Mouse (Mus musculus) embryonic stem cell, embryonic (primary cell): ENCODE measurements around the gene Myo18a.

ENCODE experiments used
- CTCF ChIA-PET, 4 experiments: fragments of 300-600 bp in 2 of 4; fragments of 350-600 bp in 2 of 4; sonication (Branson Sonifier 250); formaldehyde crosslinking; loops; one replicate each; lab custom pipeline; 2022; ENCODE audit warnings: inconsistent platforms in 2 of 4; lab: Charles Lee
- POLR2A ChIA-PET, 4 experiments: fragments of 300-600 bp in 2 of 4; fragments of 350-600 bp in 2 of 4; sonication (Branson Sonifier 250); formaldehyde crosslinking; loops; one replicate each; lab custom pipeline; 2022; ENCODE audit warnings: antibody characterized with exemption in 4 of 4, inconsistent platforms in 1 of 4; lab: Charles Lee

The Myo18a gene

GRCm38 (mm10) chr11:77852941-77853668, 90.1 kb downstream of the Myo18a start:
- POLR2A ChIA-PET, result interaction anchor here in 2 of 4 experiments (0.8 to 2.0 kb wide), 10 partner anchors 7 to 227 kb away, joined by 3 to 6 read pairs (median 4); partner anchors contain the start of gene Eral1 (in 1 of the 2)
- CTCF ChIA-PET, result interaction anchor here (0.6 to 3.0 kb wide), 10 partner anchors 26 to 129 kb away, joined by 3 to 6 read pairs (median 4); partner anchors contain the start of gene Phf12 (in 1 of the 4)

- ChIA-PET POLR2A (interaction anchor here in 1 of 4 experiments (0.8 to 1.7 kb wide), 4 partner anchors 9 to 31 kb away, joined by 3 to 5 read pairs (median 3); no protein-coding TSS in a partner anchor), CTCF (interaction anchor here in 2 of 4 experiments (0.7 to 1.9 kb wide), 5 partner anchors 16 to 114 kb away, joined by 3 to 8 read pairs (median 4); no protein-coding TSS in a partner anchor)
These were observed 91.6 kb downstream of the Myo18a start for GRCm38 (mm10) chr11:77854641-77855040.

GRCm38 (mm10) chr11:77855396-77855795, 92.3 kb downstream of the Myo18a start:
- CTCF ChIA-PET, result interaction anchor here in 3 of 4 experiments (0.6 to 2.1 kb wide), 6 partner anchors 17 to 112 kb away, joined by 3 to 8 read pairs (median 4); no protein-coding TSS in a partner anchor
- POLR2A ChIA-PET, result interaction anchor here in 1 of 4 experiments (0.8 to 1.2 kb wide), 3 partner anchors 10 to 129 kb away, joined by 3 read pairs; no protein-coding TSS in a partner anchor

- POLR2A ChIA-PET, result interaction anchor here in 1 of 4 experiments (1.8 to 1.9 kb wide), 2 partner anchors 15 to 60 kb away, joined by 4 to 8 read pairs; no protein-coding TSS in a partner anchor
- CTCF ChIA-PET, result interaction anchor here in 1 of 4 experiments (2.1 kb wide), 1 partner anchor 110 kb away, joined by 5 read pairs; no protein-coding TSS in a partner anchor
These were observed 94.0 kb downstream of the Myo18a start for GRCm38 (mm10) chr11:77857089-77857488.

GRCm38 (mm10) chr11:77858589-77858988, 95.5 kb downstream of the Myo18a start:
- ChIA-PET CTCF (interaction anchor here (0.5 to 2.5 kb wide), 14 partner anchors 14 to 851 kb away, joined by 3 to 10 read pairs (median 4); partner anchors contain the start of gene Pipox (in 1 of the 4)), POLR2A (interaction anchor here (0.7 to 2.9 kb wide), 18 partner anchors 8 to 161 kb away, joined by 4 to 19 read pairs (median 8); partner anchors contain the start of genes Pipox (in 2 of the 4) and Sez6 (in 1 of the 4))

- CTCF ChIA-PET, result interaction anchor here in 3 of 4 experiments (0.6 to 2.5 kb wide), 14 partner anchors 16 to 117 kb away, joined by 3 to 10 read pairs (median 3); partner anchors contain the start of gene Pipox (in 1 of the 3)
- POLR2A ChIA-PET, result interaction anchor here in 2 of 4 experiments (0.7 to 3.5 kb wide), 24 partner anchors 8 to 323 kb away, joined by 3 to 24 read pairs (median 4); partner anchors contain the start of genes Pipox (in 2 of the 2) and Rpl23a (in 1 of the 2)
These were observed 97.9 kb downstream of the Myo18a start for GRCm38 (mm10) chr11:77860947-77861346.

- POLR2A ChIA-PET, result interaction anchor here in 3 of 4 experiments (0.9 to 3.5 kb wide), 7 partner anchors 9 to 97 kb away, joined by 3 to 10 read pairs (median 4); partner anchors contain the start of gene Pipox (in 1 of the 3)
- CTCF ChIA-PET, result interaction anchor here in 2 of 4 experiments (0.7 to 1.2 kb wide), 2 partner anchors 16 to 169 kb away, joined by 3 to 4 read pairs; partner anchors contain the start of gene Dhrs13 (in 1 of the 2)
These were observed 99.8 kb downstream of the Myo18a start for GRCm38 (mm10) chr11:77862887-77863286.

GRCm38 (mm10) chr11:77864771-77865170, 101.7 kb downstream of the Myo18a start:
- ChIA-PET POLR2A (interaction anchor here (0.5 to 2.8 kb wide), 16 partner anchors 8 to 191 kb away, joined by 3 to 15 read pairs (median 4); partner anchors contain the start of gene Pipox (in 2 of the 4)), CTCF (interaction anchor here (0.5 to 1.6 kb wide), 9 partner anchors 14 to 115 kb away, joined by 3 to 6 read pairs (median 4); no protein-coding TSS in a partner anchor)

GRCm38 (mm10) chr11:77867419-77868083, 104.5 kb downstream of the Myo18a start:
- POLR2A ChIA-PET, result interaction anchor here (0.6 to 2.1 kb wide), 16 partner anchors 8 to 121 kb away, joined by 3 to 8 read pairs (median 4); no protein-coding TSS in a partner anchor
- CTCF ChIA-PET, result interaction anchor here in 1 of 4 experiments (1.0 kb wide), 1 partner anchor 40 kb away, joined by 3 read pairs; no protein-coding TSS in a partner anchor

- CTCF ChIA-PET, result interaction anchor here in 2 of 4 experiments (0.7 to 1.8 kb wide), 4 partner anchors 22 to 76 kb away, joined by 3 to 7 read pairs (median 4); partner anchors contain the start of gene Pipox (in 1 of the 2)
- POLR2A ChIA-PET, result interaction anchor here in 2 of 4 experiments (1.6 to 2.9 kb wide), 4 partner anchors 10 to 110 kb away, joined by 4 to 10 read pairs (median 6); no protein-coding TSS in a partner anchor
These were observed 108.4 kb downstream of the Myo18a start for GRCm38 (mm10) chr11:77871436-77871835.

- CTCF ChIA-PET, result interaction anchor here (0.6 to 1.8 kb wide), 13 partner anchors 13 to 271 kb away, joined by 3 to 9 read pairs (median 4); partner anchors contain the start of gene Pipox (in 1 of the 4)
- POLR2A ChIA-PET, result interaction anchor here in 3 of 4 experiments (0.6 to 2.9 kb wide), 14 partner anchors 8 to 1912 kb away, joined by 3 to 14 read pairs (median 4); partner anchors contain the start of gene Pipox (in 3 of the 3)
These were observed 109.2 kb downstream of the Myo18a start for GRCm38 (mm10) chr11:77872236-77872635.

- POLR2A ChIA-PET, result interaction anchor here in 3 of 4 experiments (0.6 to 2.9 kb wide), 15 partner anchors 8 to 1911 kb away, joined by 3 to 14 read pairs (median 4); partner anchors contain the start of gene Pipox (in 3 of the 3)
- CTCF ChIA-PET, result interaction anchor here (0.5 to 1.8 kb wide), 14 partner anchors 14 to 272 kb away, joined by 3 to 9 read pairs (median 3); partner anchors contain the start of gene Pipox (in 1 of the 4)
These were observed 109.6 kb downstream of the Myo18a start for GRCm38 (mm10) chr11:77872685-77873084.

GRCm38 (mm10) chr11:77873116-77873515, 110.1 kb downstream of the Myo18a start:
- POLR2A ChIA-PET, result interaction anchor here in 3 of 4 experiments (0.9 to 2.9 kb wide), 8 partner anchors 9 to 108 kb away, joined by 3 to 10 read pairs (median 6); partner anchors contain the start of gene Pipox (in 2 of the 3)
- CTCF ChIA-PET, result interaction anchor here (0.5 to 1.8 kb wide), 9 partner anchors 21 to 192 kb away, joined by 3 to 7 read pairs (median 3); partner anchors contain the start of gene Pipox (in 1 of the 4)

- POLR2A ChIA-PET, result interaction anchor here in 2 of 4 experiments (0.6 to 4.7 kb wide), 14 partner anchors 10 to 208 kb away, joined by 3 to 40 read pairs (median 6); no protein-coding TSS in a partner anchor
- CTCF ChIA-PET, result interaction anchor here in 2 of 4 experiments (0.9 to 2.1 kb wide), 7 partner anchors 15 to 131 kb away, joined by 3 to 8 read pairs (median 4); partner anchors contain the start of gene Pipox (in 2 of the 2)
These were observed 111.7 kb downstream of the Myo18a start for GRCm38 (mm10) chr11:77874685-77875231.

GRCm38 (mm10) chr11:77875269-77875668, 112.2 kb downstream of the Myo18a start:
- CTCF ChIA-PET, result interaction anchor here in 3 of 4 experiments (0.6 to 2.1 kb wide), 11 partner anchors 16 to 258 kb away, joined by 3 to 8 read pairs (median 4); partner anchors contain the start of gene Pipox (in 2 of the 3)
- POLR2A ChIA-PET, result interaction anchor here in 3 of 4 experiments (0.5 to 4.7 kb wide), 18 partner anchors 10 to 250 kb away, joined by 3 to 40 read pairs (median 6); no protein-coding TSS in a partner anchor
